Mouse (Mus musculus): ENCODE measurements around the gene Dlg4. TPM values are rescaled to one million over a fixed set of nuclear protein-coding genes. Genes with fewer than 3 reads are reported as not detected.
"Not testable (repeated sequence)": the region's sequence is repeated elsewhere in the genome, so short reads cannot be mapped to it uniquely, and the experiment has no call there.

Dlg4 gene
- polyA plus RNA-seq, 1 experiment: 13.3 TPM

- TF ChIP-seq POLR2A (IDR thresholded peaks at IDR 0.05; ENCODE audit: low read depth, low read length): no peak
- TF ChIP-seq CTCF (IDR thresholded peaks at IDR 0.05; ENCODE audit: extremely low read depth, insufficient read depth, insufficient read length, insufficient replicate concordance): no peak
- Histone ChIP-seq H3K4me3 (ENCODE audit: extremely low read depth, insufficient read depth, insufficient read length) (no peak overlapping the region), H3K27ac (ENCODE audit: insufficient read depth, low read length) (no peak overlapping the region), H3K4me1 (ENCODE audit: control insufficient read depth, insufficient read depth, insufficient read length) (peaks cover 7% of the 10 kb centered on the region; the same call in 1 of the 2 replicates), H3K27me3 (ENCODE audit: control insufficient read depth, insufficient read depth, low read length) (no peaks in the 10 kb centered on the region), H3K36me3 (ENCODE audit: control insufficient read depth, insufficient read depth, low read length) (peaks cover 37% of the 10 kb centered on the region)
- DNase-seq (ENCODE audit: low read depth in 1 of 2, low spot score in 2 of 2): no peak
- 91% methylated on average over 9 of the region's 9 CpGs for WGBS
Measured at GRCm38 (mm10) chr11:70012931-70013330, 3.8 kb upstream of the Dlg4 start.

DNA sequence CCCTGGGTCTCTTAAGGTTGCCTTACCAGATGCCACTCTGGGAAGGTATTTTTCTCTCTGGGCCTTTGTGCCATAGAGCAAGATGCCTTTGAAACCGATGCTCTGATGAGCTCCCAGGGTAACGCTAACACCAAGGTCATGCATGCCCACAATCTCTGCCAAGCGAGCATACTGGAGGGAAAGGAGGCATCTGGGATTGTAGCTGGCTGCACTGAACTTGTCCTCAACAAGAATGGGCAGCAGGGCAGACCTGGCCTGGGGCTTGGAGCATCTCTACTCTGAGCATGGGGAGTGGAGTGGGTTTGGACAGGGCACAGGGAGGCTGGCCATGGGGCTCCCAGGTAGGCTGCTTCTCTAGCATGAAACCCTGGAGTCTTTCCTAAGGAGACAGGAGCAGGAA lies 3.3 kb upstream of the Dlg4 start:
- Histone ChIP-seq H3K4me3 (ENCODE audit: extremely low read depth, insufficient read depth, insufficient read length) (no peak overlapping the region), H3K36me3 (ENCODE audit: control insufficient read depth, insufficient read depth, low read length) (peaks cover 35% of the 10 kb centered on the region), H3K27me3 (ENCODE audit: control insufficient read depth, insufficient read depth, low read length) (no peaks in the 10 kb centered on the region), H3K27ac (ENCODE audit: insufficient read depth, low read length) (no peak overlapping the region), H3K4me1 (ENCODE audit: control insufficient read depth, insufficient read depth, insufficient read length) (peaks cover 7% of the 10 kb centered on the region; the same call in 1 of the 2 replicates)
- DNase-seq (ENCODE audit: low read depth in 1 of 2, low spot score in 2 of 2): no peak
- TF ChIP-seq CTCF (IDR thresholded peaks at IDR 0.05; ENCODE audit: extremely low read depth, insufficient read depth, insufficient read length, insufficient replicate concordance) (no peak), POLR2A (IDR thresholded peaks at IDR 0.05; ENCODE audit: low read depth, low read length) (no peak)
- whole genome bisulfite sequencing: 83% methylated on average over 3 of the region's 3 CpGs

DNA sequence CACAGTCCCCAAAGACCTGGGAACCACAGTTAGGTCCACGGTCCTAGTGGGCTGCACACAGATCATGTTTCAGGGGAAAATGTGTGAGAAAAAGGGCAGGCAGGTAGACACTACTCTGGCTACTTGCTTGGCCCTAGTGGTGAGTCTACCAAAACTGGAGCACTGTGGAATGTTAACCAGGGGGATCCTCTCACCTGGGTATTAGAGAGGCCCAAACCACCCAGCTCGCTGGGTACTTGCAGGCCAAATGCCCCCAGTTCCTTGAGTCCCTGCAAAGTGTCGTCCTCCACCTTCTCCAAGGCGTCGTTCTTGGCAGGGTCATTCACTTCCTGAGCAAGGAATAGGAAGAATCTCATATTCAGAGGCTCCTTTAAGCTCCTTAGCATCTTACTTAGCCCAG lies 2.7 kb upstream of the Dlg4 start:
- peaks cover 29% of the 10 kb centered on the region for H3K36me3 ChIP-seq (ENCODE audit: control insufficient read depth, insufficient read depth, low read length)
- H3K4me3 ChIP-seq (ENCODE audit: extremely low read depth, insufficient read depth, insufficient read length): no peak overlapping the region
- no peak overlapping the region for H3K27ac ChIP-seq (ENCODE audit: insufficient read depth, low read length)
- no peaks in the 10 kb centered on the region for H3K27me3 ChIP-seq (ENCODE audit: control insufficient read depth, insufficient read depth, low read length)
- H3K4me1 ChIP-seq (ENCODE audit: control insufficient read depth, insufficient read depth, insufficient read length): peaks cover 7% of the 10 kb centered on the region; the same call in 1 of the 2 replicates
- DNase-seq (ENCODE audit: low read depth in 1 of 2, low spot score in 2 of 2): no peak
- no peak for TF ChIP-seq POLR2A (IDR thresholded peaks at IDR 0.05; ENCODE audit: low read depth, low read length)
- TF ChIP-seq CTCF (IDR thresholded peaks at IDR 0.05; ENCODE audit: extremely low read depth, insufficient read depth, insufficient read length, insufficient replicate concordance): no peak
- WGBS: 79% methylated on average over 5 of the region's 5 CpGs

DNA sequence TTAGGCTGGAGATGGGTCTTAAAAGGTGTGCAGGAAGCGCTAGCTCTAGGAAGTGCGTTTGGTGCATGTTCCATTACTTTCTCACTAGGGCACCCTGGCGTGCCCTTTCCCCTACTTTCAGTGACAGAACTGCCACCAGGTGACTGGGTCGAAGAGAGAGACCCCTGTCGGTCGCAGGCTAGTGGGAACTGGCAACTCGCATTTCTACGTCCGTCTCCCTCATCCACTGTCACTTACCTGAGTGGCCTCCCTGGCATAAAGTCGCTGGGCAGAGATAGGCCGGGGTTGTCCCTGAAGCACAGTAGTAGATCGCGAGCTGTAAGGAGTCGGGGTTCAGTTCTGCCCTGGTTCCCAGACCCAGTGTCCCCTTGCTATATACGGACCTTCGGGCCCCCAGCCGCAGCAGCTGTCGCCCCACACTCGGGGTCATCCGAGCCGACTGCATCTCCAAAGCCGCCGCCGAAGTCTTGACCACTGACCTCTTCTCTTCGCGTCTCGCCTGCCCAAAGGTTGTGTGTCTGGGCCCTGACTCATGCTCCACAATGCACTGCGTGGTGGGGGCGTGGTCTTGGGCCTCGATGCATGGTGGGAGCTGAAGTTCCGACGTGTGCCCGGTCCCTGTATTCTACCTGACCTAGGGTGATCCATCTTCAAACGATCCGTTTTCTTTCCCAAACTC lies 1.7 kb upstream of the Dlg4 start, which contains the start of gene Acadvl:
TSS of gene Acadvl (minus strand) at position 532 of the 679 bp plus-strand sequence.
- peak in 1 of 2 experiments; percentile 84 for DNase-seq (ENCODE audit: low read depth in 1 of 2, low spot score in 2 of 2)
- H3K4me1 ChIP-seq (ENCODE audit: control insufficient read depth, insufficient read depth, insufficient read length): peaks cover 7% of the 10 kb centered on the region; the same call in 1 of the 2 replicates

GRCm38 (mm10) chr11:70015677-70016076 lies 1.1 kb upstream of the Dlg4 start:
- TF ChIP-seq CTCF (IDR thresholded peaks at IDR 0.05; ENCODE audit: extremely low read depth, insufficient read depth, insufficient read length, insufficient replicate concordance): no peak
- no peak for TF ChIP-seq POLR2A (IDR thresholded peaks at IDR 0.05; ENCODE audit: low read depth, low read length)
- Histone ChIP-seq H3K27me3 (ENCODE audit: control insufficient read depth, insufficient read depth, low read length) (no peaks in the 10 kb centered on the region), H3K4me3 (ENCODE audit: extremely low read depth, insufficient read depth, insufficient read length) (no peak overlapping the region), H3K27ac (ENCODE audit: insufficient read depth, low read length) (no peak overlapping the region), H3K4me1 (ENCODE audit: control insufficient read depth, insufficient read depth, insufficient read length) (peaks cover 7% of the 10 kb centered on the region; the same call in 1 of the 2 replicates), H3K36me3 (ENCODE audit: control insufficient read depth, insufficient read depth, low read length) (peaks cover 15% of the 10 kb centered on the region)
- no peak for DNase-seq (ENCODE audit: low read depth in 1 of 2, low spot score in 2 of 2)
- WGBS: 74% methylated on average over 6 of the region's 6 CpGs

More for the DNA sequence above, 1.7 kb upstream of the Dlg4 start, which contains the start of gene Acadvl:
- Histone ChIP-seq H3K27me3 (ENCODE audit: control insufficient read depth, insufficient read depth, low read length) (no peaks in the 10 kb centered on the region), H3K4me3 (ENCODE audit: extremely low read depth, insufficient read depth, insufficient read length) (peak within 1 kb of the TSS; percentile 77), H3K27ac (ENCODE audit: insufficient read depth, low read length) (peak within 1 kb of the TSS; percentile 26), H3K36me3 (ENCODE audit: control insufficient read depth, insufficient read depth, low read length) (peaks cover 20% of the 10 kb centered on the region)
- WGBS: 1% methylated on average over 35 of the region's 35 CpGs
- TF ChIP-seq CTCF (IDR thresholded peaks at IDR 0.05; ENCODE audit: extremely low read depth, insufficient read depth, insufficient read length, insufficient replicate concordance): peak; percentile 30; the same call in 1 of the 2 replicates
- no peak for TF ChIP-seq POLR2A (IDR thresholded peaks at IDR 0.05; ENCODE audit: low read depth, low read length)

GRCm38 (mm10) chr11:70016177-70016576 lies 565 bp upstream of the Dlg4 start:
- H3K36me3 ChIP-seq (ENCODE audit: control insufficient read depth, insufficient read depth, low read length): peaks cover 12% of the 10 kb centered on the region
- H3K4me3 ChIP-seq (ENCODE audit: extremely low read depth, insufficient read depth, insufficient read length); H3K27me3 ChIP-seq (ENCODE audit: control insufficient read depth, insufficient read depth, low read length); H3K4me1 ChIP-seq (ENCODE audit: control insufficient read depth, insufficient read depth, insufficient read length); DNase-seq (ENCODE audit: low read depth in 1 of 2, low spot score in 2 of 2); H3K27ac ChIP-seq (ENCODE audit: insufficient read depth, low read length): not testable (repeated sequence)
- WGBS: 91% methylated on average over 2 of the region's 2 CpGs

DNA sequence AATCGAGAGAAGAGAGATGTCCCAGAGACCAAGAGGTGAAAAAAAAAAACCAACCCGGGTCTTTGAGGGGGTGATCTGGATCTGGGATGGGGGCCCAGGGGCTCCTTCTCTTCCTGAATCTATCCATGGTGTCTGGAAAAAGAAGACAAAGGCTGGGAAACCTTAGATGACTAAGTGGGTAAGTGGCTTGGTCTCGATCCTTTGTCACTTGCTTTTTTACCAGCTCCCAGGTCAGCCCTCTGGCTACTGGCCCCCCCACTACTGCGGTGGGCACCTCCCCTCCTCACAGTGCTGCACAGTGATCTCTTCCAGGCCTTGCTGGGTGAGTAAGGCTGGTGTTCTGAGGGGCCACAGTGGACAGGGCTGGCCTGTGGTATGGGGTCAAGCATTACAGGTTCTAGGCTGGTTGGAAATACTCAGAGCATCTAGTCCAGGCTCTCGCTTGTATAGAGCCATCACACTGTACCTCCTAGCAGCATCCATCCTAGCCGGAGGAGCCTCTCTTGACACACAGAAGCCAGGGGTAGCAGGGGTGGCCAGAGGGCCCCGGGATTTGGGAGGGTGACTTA lies 541 bp downstream of the Dlg4 start:
- DNase-seq (ENCODE audit: low read depth in 1 of 2, low spot score in 2 of 2): no peak
- Histone ChIP-seq H3K27me3 (ENCODE audit: control insufficient read depth, insufficient read depth, low read length) (no peaks in the 10 kb centered on the region), H3K4me3 (ENCODE audit: extremely low read depth, insufficient read depth, insufficient read length) (no peak overlapping the region), H3K4me1 (ENCODE audit: control insufficient read depth, insufficient read depth, insufficient read length) (peaks cover 11% of the 10 kb centered on the region; the same call in 1 of the 2 replicates), H3K27ac (ENCODE audit: insufficient read depth, low read length) (no peak overlapping the region), H3K36me3 (ENCODE audit: control insufficient read depth, insufficient read depth, low read length) (peaks cover 2% of the 10 kb centered on the region)
- WGBS: 71% methylated on average over 7 of the region's 7 CpGs
- TF ChIP-seq CTCF (IDR thresholded peaks at IDR 0.05; ENCODE audit: extremely low read depth, insufficient read depth, insufficient read length, insufficient replicate concordance) (no peak), POLR2A (IDR thresholded peaks at IDR 0.05; ENCODE audit: low read depth, low read length) (no peak)

Data from spleen, adult 2 months (tissue).